Mouse (Mus musculus): ENCODE results near the gene Nol10.

DNA sequence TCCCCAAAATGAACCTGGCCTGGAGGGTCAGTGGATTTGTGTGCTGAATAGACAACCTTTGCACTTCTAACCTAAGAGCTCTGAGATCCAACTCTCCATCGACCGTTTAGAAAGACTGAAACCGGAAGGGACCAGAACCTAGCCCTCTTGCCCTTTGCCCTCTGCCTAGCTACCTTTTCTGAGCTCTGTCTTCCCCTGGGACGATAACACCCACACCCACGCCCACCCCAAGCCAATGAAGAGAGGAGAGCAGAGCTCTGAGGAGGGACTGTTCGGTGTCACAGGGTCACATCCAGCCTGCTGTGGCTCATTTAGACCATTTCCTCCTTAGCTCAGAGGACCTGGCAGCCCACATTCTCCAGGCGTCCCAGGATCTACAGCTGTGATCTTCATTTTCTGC lies 121.6 kb downstream of the Nol10 start:
- TF ChIP-seq POLR2A (IDR thresholded peaks at IDR 0.05; ENCODE audit: borderline replicate concordance, extremely low read depth, insufficient read depth, insufficient read length, poor library complexity, severe bottlenecking) (no peak), CTCF (IDR thresholded peaks at IDR 0.05; ENCODE audit: borderline replicate concordance, extremely low read depth, insufficient read depth, insufficient read length) (no peak)
